Mouse (Mus musculus) limb, embryonic 13.5 days (tissue): ENCODE measurements around the gene Spdye4a. TPM values are rescaled to one million over a fixed set of nuclear protein-coding genes. Genes with fewer than 3 reads are reported as not detected.

ENCODE experiments used
- polyA plus RNA-seq: library from polyadenylated mRNA; unstranded; fragments of >200 nt; fragmentation: Nextera tagmentation; extraction: Ambion mirVana; gene quantifications from 2 replicates; pipeline ENCODE4 v1.2.1, GENCODE M21; 2015

The Spdye4a gene
- polyA plus RNA-seq, 1 experiment from 2014 or later: not detected

Other genes starting within 250 kb of the Spdye4a start
- 45.7 and 49.4 TPM in 2 replicates for gene Rnf216, start 113.9 kb downstream of the Spdye4a start, polyA plus RNA-seq
- gene Olfr718-ps1, start 79.3 kb downstream of the Spdye4a start, polyA plus RNA-seq: 0.05 TPM in 2 replicates
- 17.7 and 17.9 TPM in 2 replicates for gene Rbak, start 46.1 kb downstream of the Spdye4a start, polyA plus RNA-seq
- not detected in 2 replicates for gene Spdye4b, start 45.9 kb downstream of the Spdye4a start, polyA plus RNA-seq
- 20.3 and 21.5 TPM in 2 replicates for gene Zfp12, start 8.3 kb upstream of the Spdye4a start, polyA plus RNA-seq
- 4.3 and 4.4 TPM in 2 replicates for gene Zfp316, start 43.1 kb upstream of the Spdye4a start, polyA plus RNA-seq
- gene Zfp853, start 66.7 kb upstream of the Spdye4a start, polyA plus RNA-seq: 0.28 and 0.33 TPM in 2 replicates
- gene E130309D02Rik, start 88.5 kb upstream of the Spdye4a start, polyA plus RNA-seq: 37.8 and 37.9 TPM in 2 replicates
- gene Zdhhc4, start 102.4 kb upstream of the Spdye4a start, polyA plus RNA-seq: 84.4 and 94.9 TPM in 2 replicates
- gene Grid2ip, start 130.4 kb upstream of the Spdye4a start, polyA plus RNA-seq: 0.68 and 0.78 TPM in 2 replicates
- 433 and 435 TPM in 2 replicates for gene Kdelr2, start 176.9 kb upstream of the Spdye4a start, polyA plus RNA-seq
- 9.6 TPM in 2 replicates for gene Daglb, start 237.7 kb upstream of the Spdye4a start, polyA plus RNA-seq